Mouse (Mus musculus): ENCODE results near the gene Kcne3. TPM values are rescaled to one million over a fixed set of nuclear protein-coding genes. Genes with fewer than 3 reads are reported as not detected.

Kcne3 gene
- polyA plus RNA-seq (2014; fragmentation: Nextera tagmentation; extraction: Ambion mirVana) = 1.8 and 2.2 TPM in 2 replicates

GRCm38 (mm10) chr7:100176269-100176668 lies at the start of gene Kcne3:
Gene Kcne3, plus strand, starts transcription at chr7:100176502.
- Histone ChIP-seq H3K4me3 (ENCODE audit: low read depth, low read length) (no peak within 1 kb of the TSS), H3K4me2 (no peak within 1 kb of the TSS), H3K36me3 (ENCODE audit: insufficient read depth) (no peaks in the 10 kb centered on the region), H3K4me1 (ENCODE audit: insufficient read depth) (peaks cover 3% of the 10 kb centered on the region; the same call in 1 of the 2 replicates), H3K9ac (no peak within 1 kb of the TSS), H3K27ac (ENCODE audit: low read depth) (no peak within 1 kb of the TSS), H3K9me3 (ENCODE audit: low read depth, low read length) (no peaks in the 10 kb centered on the region), H3K27me3 (ENCODE audit: insufficient read depth, low read length) (peaks cover 19% of the 10 kb centered on the region)
- TF ChIP-seq CTCF (IDR thresholded peaks at IDR 0.05; ENCODE audit: low read depth) = no peak
- 77% methylated on average over 3 of the region's 3 CpGs for WGBS
- DNase-seq (no peak), ATAC-seq (ENCODE audit: insufficient read depth) (no peak)

- WGBS = 65% methylated on average over 7 of the region's 7 CpGs
- Histone ChIP-seq H3K4me3 (ENCODE audit: low read depth, low read length) (no peak overlapping the region), H3K27me3 (ENCODE audit: insufficient read depth, low read length) (no peaks in the 10 kb centered on the region), H3K4me1 (ENCODE audit: insufficient read depth) (no peaks in the 10 kb centered on the region), H3K4me2 (no peak overlapping the region), H3K27ac (ENCODE audit: low read depth) (no peak overlapping the region), H3K9ac (no peak overlapping the region), H3K9me3 (ENCODE audit: low read depth, low read length) (no peaks in the 10 kb centered on the region), H3K36me3 (ENCODE audit: insufficient read depth) (no peaks in the 10 kb centered on the region)
- no peak for ATAC-seq (ENCODE audit: insufficient read depth)
- no peak for TF ChIP-seq CTCF (IDR thresholded peaks at IDR 0.05; ENCODE audit: low read depth)
- no peak for DNase-seq
Observed at GRCm38 (mm10) chr7:100126514-100126913, 49.8 kb upstream of the Kcne3 start.

- no peak for DNase-seq
- TF ChIP-seq CTCF (IDR thresholded peaks at IDR 0.05; ENCODE audit: low read depth) = no peak
- Histone ChIP-seq H3K9me3 (ENCODE audit: low read depth, low read length) (no peaks in the 10 kb centered on the region), H3K27ac (ENCODE audit: low read depth) (no peak overlapping the region), H3K4me2 (no peak overlapping the region), H3K27me3 (ENCODE audit: insufficient read depth, low read length) (no peaks in the 10 kb centered on the region), H3K4me1 (ENCODE audit: insufficient read depth) (no peaks in the 10 kb centered on the region), H3K36me3 (ENCODE audit: insufficient read depth) (no peaks in the 10 kb centered on the region), H3K4me3 (ENCODE audit: low read depth, low read length) (no peak overlapping the region), H3K9ac (no peak overlapping the region)
- ATAC-seq (ENCODE audit: insufficient read depth) = no peak
- 68% methylated on average over 7 of the region's 7 CpGs for WGBS
Observed at GRCm38 (mm10) chr7:100128262-100129041, 47.9 kb upstream of the Kcne3 start.

- Histone ChIP-seq H3K4me2 (no peak overlapping the region), H3K4me3 (ENCODE audit: low read depth, low read length) (no peak overlapping the region), H3K9me3 (ENCODE audit: low read depth, low read length) (no peaks in the 10 kb centered on the region), H3K9ac (no peak overlapping the region), H3K36me3 (ENCODE audit: insufficient read depth) (no peaks in the 10 kb centered on the region), H3K4me1 (ENCODE audit: insufficient read depth) (no peaks in the 10 kb centered on the region), H3K27me3 (ENCODE audit: insufficient read depth, low read length) (no peaks in the 10 kb centered on the region), H3K27ac (ENCODE audit: low read depth) (no peak overlapping the region)
- 42% methylated on average over 6 of the region's 6 CpGs for WGBS
- TF ChIP-seq CTCF (IDR thresholded peaks at IDR 0.05; ENCODE audit: low read depth) = no peak
- no peak for DNase-seq
- ATAC-seq (ENCODE audit: insufficient read depth) = no peak
Observed at GRCm38 (mm10) chr7:100130592-100130991, 45.7 kb upstream of the Kcne3 start.

- no peak overlapping the region for H3K9ac ChIP-seq
- H3K36me3 ChIP-seq (ENCODE audit: insufficient read depth) = no peaks in the 10 kb centered on the region
- no peaks in the 10 kb centered on the region for H3K9me3 ChIP-seq (ENCODE audit: low read depth, low read length)
- TF ChIP-seq CTCF (IDR thresholded peaks at IDR 0.05; ENCODE audit: low read depth) = no peak
- WGBS = 88% methylated on average over 1 of the region's 1 CpGs
- no peak overlapping the region for H3K4me3 ChIP-seq (ENCODE audit: low read depth, low read length)
- no peak overlapping the region for H3K4me2 ChIP-seq
- H3K27ac ChIP-seq (ENCODE audit: low read depth) = no peak overlapping the region
- DNase-seq (no peak), ATAC-seq (ENCODE audit: insufficient read depth) (no peak)
- H3K4me1 ChIP-seq (ENCODE audit: insufficient read depth) = no peaks in the 10 kb centered on the region
- H3K27me3 ChIP-seq (ENCODE audit: insufficient read depth, low read length) = no peaks in the 10 kb centered on the region
Observed at GRCm38 (mm10) chr7:100132379-100132778, 43.9 kb upstream of the Kcne3 start.

- ATAC-seq (ENCODE audit: insufficient read depth) = no peak
- Histone ChIP-seq H3K4me1 (ENCODE audit: insufficient read depth) (no peaks in the 10 kb centered on the region), H3K4me2 (no peak overlapping the region), H3K9me3 (ENCODE audit: low read depth, low read length) (no peaks in the 10 kb centered on the region), H3K9ac (no peak overlapping the region), H3K27me3 (ENCODE audit: insufficient read depth, low read length) (no peaks in the 10 kb centered on the region), H3K36me3 (ENCODE audit: insufficient read depth) (no peaks in the 10 kb centered on the region), H3K27ac (ENCODE audit: low read depth) (no peak overlapping the region), H3K4me3 (ENCODE audit: low read depth, low read length) (no peak overlapping the region)
- peak; percentile 43 for DNase-seq
- WGBS = 58% methylated on average over 9 of the region's 9 CpGs
- TF ChIP-seq CTCF (IDR thresholded peaks at IDR 0.05; ENCODE audit: low read depth) = no peak
Observed at GRCm38 (mm10) chr7:100137038-100137437, 39.3 kb upstream of the Kcne3 start.

- H3K36me3 ChIP-seq (ENCODE audit: insufficient read depth) = no peaks in the 10 kb centered on the region
- no peak overlapping the region for H3K9ac ChIP-seq
- no peak overlapping the region for H3K27ac ChIP-seq (ENCODE audit: low read depth)
- ATAC-seq (ENCODE audit: insufficient read depth) (no peak), DNase-seq (no peak)
- no peaks in the 10 kb centered on the region for H3K4me1 ChIP-seq (ENCODE audit: insufficient read depth)
- no peak overlapping the region for H3K4me2 ChIP-seq
- no peak overlapping the region for H3K4me3 ChIP-seq (ENCODE audit: low read depth, low read length)
- 88% methylated on average over 4 of the region's 4 CpGs for WGBS
- no peak for TF ChIP-seq CTCF (IDR thresholded peaks at IDR 0.05; ENCODE audit: low read depth)
- H3K27me3 ChIP-seq (ENCODE audit: insufficient read depth, low read length) = no peaks in the 10 kb centered on the region
- H3K9me3 ChIP-seq (ENCODE audit: low read depth, low read length) = no peaks in the 10 kb centered on the region; the same call in 1 of the 2 replicates
Observed at GRCm38 (mm10) chr7:100138075-100138474, 38.2 kb upstream of the Kcne3 start.
